Mouse (Mus musculus): ENCODE measurements around the gene Dennd6a.

DNA sequence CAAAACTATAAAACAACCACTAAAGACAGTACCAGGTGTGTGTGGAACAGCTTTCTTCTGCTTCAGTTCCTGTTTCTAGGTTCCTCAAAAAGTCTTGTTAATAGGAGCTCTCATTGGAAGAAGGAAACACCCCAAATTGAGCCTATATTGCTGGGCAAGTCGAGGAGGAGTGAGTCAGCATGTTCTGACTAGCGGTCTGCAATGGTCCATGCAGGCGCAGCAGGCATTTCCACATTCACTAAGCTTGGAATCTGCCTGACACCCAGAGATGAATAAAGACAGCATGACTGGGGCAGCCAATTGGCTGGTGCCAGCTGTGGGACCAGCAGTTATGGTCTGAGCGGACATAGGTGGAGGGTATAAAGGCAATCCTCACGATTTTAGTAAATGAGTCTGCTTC is 102.1 kb downstream of the Dennd6a start:
- no peak for TF ChIP-seq ZNF384 (IDR thresholded peaks at IDR 0.05; ENCODE audit: low read depth, low read length)
- no peak for TF ChIP-seq HCFC1 (IDR thresholded peaks at IDR 0.05; ENCODE audit: borderline replicate concordance, insufficient read depth, low read length)
- TF ChIP-seq MAFK (IDR thresholded peaks at IDR 0.05; ENCODE audit: insufficient read depth, low read depth, low read length), result peak; percentile 60
- no peak for TF ChIP-seq CHD2 (IDR thresholded peaks at IDR 0.05; ENCODE audit: low read depth, low read length)

Measured in ES-E14 (cell line).